Mouse (Mus musculus) embryo, embryonic 11.5 days (tissue): Measurements from ENCODE around the gene F12.

Experiments
- DNase-seq: peaks from one replicate; pipeline ENCODE4 v3.0.0-alpha.2; 2012; ENCODE audit warnings: low read depth, low spot score

The F12 gene

GRCm38 (mm10) chr13:55413333-55413732 lies 13.3 kb downstream of the F12 start:
- DNase-seq = no peak

GRCm38 (mm10) chr13:55412643-55413307 lies 13.8 kb downstream of the F12 start:
- no peak for DNase-seq

- no peak for DNase-seq
Observed at GRCm38 (mm10) chr13:55411826-55412225, 14.8 kb downstream of the F12 start.

DNA sequence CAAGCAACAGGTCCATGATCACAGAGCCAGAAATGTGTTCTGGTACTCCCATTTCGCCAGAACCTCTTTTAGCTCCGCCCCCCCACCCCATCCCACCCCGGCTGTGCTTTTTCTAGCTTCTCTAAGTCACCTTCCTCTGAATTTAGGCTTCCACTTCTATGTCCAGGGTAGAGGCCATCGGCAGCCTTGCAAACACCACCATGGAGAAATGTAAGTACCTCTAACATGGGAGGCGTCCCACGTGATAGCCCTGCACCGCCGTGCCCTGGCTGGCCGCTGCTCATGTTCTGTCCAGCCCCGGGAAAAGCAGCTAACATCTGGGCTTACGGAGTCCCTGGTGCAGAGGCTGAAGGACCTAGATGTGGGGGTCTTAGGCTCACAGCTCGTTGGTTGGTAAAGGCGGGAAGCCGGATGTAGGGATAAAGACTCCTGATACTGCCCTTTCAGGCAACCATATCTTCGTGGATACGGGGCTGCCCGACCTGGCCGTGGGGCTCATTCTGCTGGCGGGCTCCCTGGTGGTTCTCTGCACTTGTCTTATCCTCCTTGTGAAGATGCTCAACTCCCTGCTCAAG lies 18.0 kb downstream of the F12 start:
- DNase-seq = no peak

- no peak for DNase-seq
Observed at GRCm38 (mm10) chr13:55407341-55407740, 19.3 kb downstream of the F12 start.

DNA sequence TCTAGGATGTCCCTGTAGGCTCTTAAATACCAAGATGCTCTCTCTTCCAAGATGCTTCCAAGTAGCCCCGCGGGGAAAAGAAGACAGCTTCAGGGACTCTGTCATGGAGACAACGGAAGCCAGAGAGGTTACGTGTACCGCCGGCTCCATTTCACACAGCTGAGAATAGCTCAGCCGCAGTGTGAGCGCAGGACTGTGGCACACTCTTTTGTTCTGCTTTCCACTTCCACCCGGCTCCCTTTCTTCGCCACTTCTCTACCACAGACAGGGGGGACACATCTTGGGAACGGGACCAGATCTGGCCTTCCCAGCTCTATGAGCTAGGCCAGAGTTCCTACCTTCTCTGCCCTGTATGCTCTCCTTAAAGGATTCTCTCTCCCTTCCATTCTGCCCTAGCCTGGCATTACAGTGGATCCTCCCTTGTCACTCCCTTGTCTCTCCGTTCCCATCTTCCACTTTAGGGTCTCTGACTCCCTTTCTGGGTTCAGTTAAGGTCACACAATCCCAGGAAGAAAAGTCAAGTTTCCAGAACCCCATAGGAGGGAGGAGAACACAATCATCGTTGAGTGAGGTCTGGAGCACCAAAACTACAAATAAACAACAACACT lies 20.7 kb downstream of the F12 start:
- DNase-seq = no peak

DNA sequence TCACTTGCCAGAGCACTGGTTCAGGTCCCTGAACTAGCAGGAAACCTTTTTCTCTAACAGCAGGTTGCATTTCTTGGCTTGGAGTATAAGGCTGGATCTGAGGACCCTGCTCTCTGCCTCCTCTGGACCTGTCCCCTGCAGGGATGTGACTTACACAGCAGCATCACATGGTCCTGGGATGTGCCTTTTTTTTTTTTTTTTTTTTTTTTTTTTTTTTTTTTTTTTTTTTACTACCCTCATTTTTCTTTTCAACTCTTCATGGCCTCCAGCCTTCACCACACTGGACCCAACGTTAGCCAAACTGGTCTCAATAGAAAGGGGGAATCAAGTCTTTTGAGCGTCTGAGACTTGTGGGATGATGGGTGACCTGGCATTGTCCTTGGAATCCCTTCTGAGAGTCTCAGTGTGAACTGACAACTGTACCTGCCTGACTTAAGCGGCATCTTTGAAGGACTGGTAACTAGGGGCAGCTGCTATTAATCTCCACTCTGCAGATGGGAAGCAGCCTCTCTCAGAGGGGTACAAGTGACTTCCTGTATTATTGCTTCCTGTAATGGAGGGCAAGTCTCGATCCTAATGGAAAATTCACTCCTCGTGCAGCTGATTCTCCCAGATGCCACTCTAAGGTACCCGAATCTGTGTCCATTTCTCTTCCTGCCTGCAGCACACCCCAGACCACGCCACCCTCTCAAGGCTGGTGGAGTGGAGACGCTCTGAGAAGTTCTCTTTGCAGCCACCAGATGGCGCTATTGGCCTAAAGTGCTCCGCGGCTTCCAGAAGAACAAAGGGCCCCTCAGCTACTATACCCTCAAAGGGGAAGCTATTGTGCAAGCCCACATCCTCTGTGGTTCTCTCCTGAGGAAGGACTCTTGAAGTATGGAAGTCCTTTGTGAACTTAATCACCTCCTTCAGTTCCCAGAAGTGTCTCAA lies 21.5 kb downstream of the F12 start:
- DNase-seq = peak; percentile 77

DNA sequence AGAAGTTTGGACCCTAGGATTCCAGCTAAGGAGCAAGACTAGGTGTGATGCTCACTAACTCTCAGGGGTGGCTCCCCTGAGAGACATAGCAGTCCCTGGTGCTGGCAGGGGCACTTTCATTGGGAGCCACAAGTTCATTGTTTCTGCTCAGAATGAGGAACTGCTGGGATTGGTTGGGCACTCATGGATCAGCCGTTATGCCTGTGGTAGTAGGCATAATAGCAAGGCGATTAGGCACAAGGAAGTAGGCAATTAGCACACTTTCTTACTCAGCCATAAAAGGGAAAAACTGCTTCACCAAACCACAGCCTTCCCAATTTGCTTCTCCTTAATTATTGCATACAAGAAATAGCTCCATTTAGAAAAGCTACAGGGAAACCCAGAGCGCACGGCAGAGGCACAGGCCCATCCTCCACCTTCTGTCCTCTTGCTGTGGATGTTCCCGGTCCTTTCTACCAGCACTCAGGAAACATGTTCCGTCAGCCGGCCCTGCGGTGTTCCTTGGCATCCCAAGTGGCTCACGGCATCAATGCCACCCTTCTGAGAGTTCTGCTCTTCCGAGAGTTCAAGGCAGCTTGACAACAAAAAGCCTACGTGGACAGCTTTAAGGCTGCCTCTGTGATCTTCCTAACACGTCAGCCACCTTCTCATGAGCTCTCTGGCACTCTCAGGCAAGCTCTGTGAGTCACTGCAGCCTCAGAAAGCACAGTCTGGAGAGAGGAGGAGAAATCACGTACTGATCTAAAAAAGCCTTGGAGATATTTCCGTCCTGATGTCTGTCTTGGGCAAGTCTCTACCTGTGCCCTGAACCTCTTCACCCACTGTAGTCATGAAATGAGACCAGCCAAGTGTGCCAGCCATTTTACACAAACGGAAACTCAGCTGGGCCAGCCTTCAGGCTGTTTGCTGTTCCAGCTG lies 22.4 kb downstream of the F12 start:
- DNase-seq = no peak

DNA sequence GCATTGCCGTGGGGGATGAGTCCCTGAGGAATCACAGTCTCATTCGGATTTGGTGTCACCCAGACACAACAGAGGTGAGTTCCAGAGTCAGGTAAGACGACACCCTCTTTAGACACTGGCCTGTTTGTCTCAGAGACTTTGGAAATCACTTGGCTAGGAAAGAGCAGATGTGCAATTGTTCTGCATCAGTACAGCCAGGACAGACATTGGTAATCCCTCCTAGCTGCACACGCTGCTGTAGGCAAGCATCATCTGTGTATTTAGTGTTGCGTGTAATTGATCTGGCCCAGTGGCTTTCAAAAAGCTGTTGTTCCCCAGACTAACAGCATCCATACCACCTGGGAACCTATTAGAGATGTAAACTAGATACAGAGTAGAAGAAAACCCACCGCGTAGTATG lies 23.3 kb downstream of the F12 start:
- DNase-seq = no peak

- no peak for DNase-seq
Observed at GRCm38 (mm10) chr13:55400039-55400346, 26.6 kb downstream of the F12 start.

- DNase-seq = no peak
Observed at GRCm38 (mm10) chr13:55399300-55400038, 27.1 kb downstream of the F12 start.

DNA sequence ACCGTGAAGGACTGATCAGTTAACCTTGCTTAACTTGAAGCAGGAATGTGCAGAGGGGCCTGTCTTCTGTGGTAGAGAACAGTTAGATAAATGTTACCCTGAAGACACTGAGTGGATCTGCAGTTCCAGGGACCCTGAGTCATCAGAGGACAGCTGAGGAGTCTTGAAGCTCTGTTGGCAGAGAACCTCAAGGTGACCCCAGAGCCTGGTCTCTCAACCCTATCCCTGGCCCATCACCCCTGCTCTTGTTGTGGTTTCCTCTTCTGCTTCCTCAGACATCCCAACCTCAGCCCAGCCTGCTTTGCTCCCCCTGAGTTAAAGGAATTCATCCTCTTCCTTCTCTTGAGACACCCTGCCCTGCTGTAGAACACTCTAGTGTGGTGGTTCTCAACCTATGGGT lies 28.5 kb downstream of the F12 start, which contains the start of gene Slc34a1:
Gene Slc34a1, plus strand, starts transcription at position 100 of the 400 bp plus-strand sequence.
- DNase-seq = no peak

DNA sequence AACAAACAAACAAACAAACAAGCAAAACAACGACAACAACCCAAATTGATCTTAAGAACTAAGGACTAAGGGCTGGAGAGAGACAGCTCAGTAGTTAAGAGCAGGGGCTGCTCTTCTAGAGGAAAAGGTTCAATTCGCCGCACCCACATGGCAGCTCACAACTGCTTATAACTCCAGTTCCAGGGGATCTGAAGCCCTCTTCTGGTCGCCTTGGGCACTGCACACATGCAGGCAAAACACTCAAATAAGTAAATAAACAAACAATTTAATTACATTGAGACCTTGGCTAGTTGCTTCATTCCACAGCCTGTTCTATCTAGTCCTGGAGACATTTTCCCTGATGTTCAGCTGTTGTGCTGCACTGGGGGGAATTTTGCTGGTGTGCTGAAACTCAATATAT lies 33.7 kb downstream of the F12 start:
- no peak for DNase-seq

DNA sequence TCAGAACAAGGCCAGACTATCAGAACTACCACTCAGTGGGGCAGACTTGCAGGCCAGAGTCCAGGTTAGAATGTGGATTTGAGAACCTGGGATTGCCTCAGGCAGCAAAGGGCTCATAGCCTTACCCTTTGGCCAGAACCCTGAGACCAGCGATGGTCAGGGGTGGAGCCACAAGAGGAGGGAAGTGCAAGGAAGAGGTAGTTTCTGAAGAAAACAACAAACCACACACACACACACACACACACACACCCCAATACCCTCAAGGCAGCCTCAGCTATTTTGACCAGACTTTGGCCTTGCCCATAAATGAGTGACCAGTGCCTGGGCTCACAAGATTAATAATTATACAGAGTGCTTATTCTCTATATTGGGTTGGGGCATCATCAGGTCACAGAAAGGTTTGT lies 35.0 kb downstream of the F12 start:
- no peak for DNase-seq

GRCm38 (mm10) chr13:55390644-55391043 lies 35.9 kb downstream of the F12 start:
- no peak for DNase-seq

GRCm38 (mm10) chr13:55381790-55382189 lies 44.8 kb downstream of the F12 start:
- DNase-seq = no peak

- no peak for DNase-seq
Observed at GRCm38 (mm10) chr13:55378907-55379580, 47.5 kb downstream of the F12 start.

GRCm38 (mm10) chr13:55375877-55376276 lies 50.7 kb downstream of the F12 start:
- DNase-seq = no peak

DNA sequence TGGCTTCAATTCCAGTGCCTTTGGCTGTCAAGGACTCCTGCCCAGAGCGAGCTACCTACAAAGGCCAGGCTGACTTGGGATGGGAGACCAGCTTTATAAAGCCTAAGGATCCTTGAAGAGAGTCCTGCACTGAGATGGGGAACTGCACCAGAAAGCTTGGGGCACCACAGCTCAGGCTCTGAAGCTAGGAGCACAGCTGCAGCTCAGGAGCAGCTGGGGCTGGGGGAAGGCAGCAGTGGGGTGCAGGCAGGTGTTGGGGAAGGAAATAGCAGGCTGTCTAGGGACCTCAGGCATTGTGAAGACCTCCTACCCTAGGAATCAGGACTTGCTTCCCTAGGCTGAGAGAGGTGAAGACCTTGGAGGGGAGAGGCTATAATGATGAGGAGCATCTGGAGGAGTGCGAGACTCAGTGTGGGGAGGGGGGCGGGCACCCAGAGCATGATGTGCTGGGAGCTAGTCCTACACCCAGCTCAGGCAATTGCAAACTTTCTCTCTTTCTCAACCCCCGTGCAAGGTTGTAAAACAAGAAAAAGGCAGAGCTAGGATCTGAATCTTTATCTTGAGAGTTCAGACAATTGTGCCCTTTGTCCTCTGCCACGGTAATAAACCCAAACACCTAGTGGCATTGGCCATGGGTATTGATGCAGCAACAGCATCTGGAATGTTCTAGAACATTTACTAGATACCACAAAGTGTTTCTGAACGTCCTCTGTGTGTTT lies 52.2 kb downstream of the F12 start:
- no peak for DNase-seq
